Mouse (Mus musculus): ENCODE measurements around the gene Arid5b.

DNA sequence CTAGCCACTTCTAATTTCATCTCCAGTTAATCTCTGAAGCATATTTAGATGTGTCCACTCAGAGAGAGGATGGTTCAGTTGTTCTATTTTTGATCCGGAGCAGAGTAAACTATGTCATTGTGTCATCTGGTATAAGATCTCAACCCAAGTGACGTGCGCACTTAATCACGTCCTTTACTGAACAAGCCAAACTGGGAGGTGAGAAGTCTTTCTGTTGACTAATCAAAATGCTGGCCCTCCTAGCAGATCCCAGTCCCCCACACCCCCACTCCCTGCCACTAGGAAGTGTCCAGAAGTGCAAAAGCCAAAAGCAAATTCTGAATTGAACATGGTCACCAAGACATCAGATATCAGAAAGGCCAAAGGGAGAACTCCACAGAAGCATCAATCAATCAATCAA is 144.0 kb downstream of the Arid5b start:
- TF ChIP-seq CTCF (IDR thresholded peaks at IDR 0.05; ENCODE audit: borderline replicate concordance, control insufficient read depth, extremely low read depth, insufficient read depth, low read length, poor library complexity) (no peak), POLR2A (IDR thresholded peaks at IDR 0.05; ENCODE audit: control insufficient read depth, extremely low read depth, insufficient read depth, low read length, poor library complexity) (no peak)
